Mouse (Mus musculus): ENCODE measurements around the gene Utp15.

DNA sequence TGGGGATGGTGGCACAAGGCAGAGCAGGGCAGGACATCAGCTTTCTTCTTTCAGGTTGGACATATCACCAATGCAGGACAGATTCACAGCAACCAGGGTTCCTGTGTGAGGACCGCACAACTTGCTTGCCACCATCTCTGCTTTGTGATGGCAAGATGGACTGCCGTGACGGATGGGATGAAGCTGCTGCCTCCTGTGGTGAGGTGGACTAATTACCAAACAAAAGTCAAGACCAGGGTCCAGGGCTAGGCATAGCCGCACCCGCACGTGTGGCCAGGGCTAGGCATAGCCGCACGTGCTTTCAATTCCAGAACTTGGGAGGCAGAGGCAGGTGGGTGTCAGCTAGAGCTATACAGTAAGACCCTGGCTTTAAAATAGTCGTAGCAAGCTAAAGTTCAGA lies 42.4 kb upstream of the Utp15 start:
- TF ChIP-seq TAL1 (IDR thresholded peaks at IDR 0.05; ENCODE audit: low read length) (no peak), GATA1 (IDR thresholded peaks at IDR 0.05; ENCODE audit: low read length) (no peak)

Measured in erythroblast, embryonic 14.5 days (primary cell).